Mouse (Mus musculus) myocyte (in vitro differentiated cells): Measurements from ENCODE around the gene Izumo2.

Experiments
- CEBPB ChIP-seq: IDR thresholded peaks from 2 replicates; pipeline ENCODE4 v1.6.1; 2011; ENCODE audit warnings: mild to moderate bottlenecking, moderate library complexity; ENCODE audit not compliant: poor library complexity, insufficient read depth, severe bottlenecking
- MAX ChIP-seq: IDR thresholded peaks from one replicate; pipeline ENCODE4 v1.6.1; 2011; ENCODE audit warnings: low read depth, mild to moderate bottlenecking, control low read depth
- MYOD1 ChIP-seq, 3 experiments: IDR thresholded peaks; one replicate each; pipeline ENCODE4 v1.6.1; 2011; ENCODE audit warnings: control low read depth in 2 of 3, low read depth in 2 of 3, mild to moderate bottlenecking in 2 of 3, moderate library complexity in 1 of 3; ENCODE audit not compliant: insufficient read length in 2 of 3, control insufficient read depth in 1 of 3
- POLR2A ChIP-seq: IDR thresholded peaks from one replicate; pipeline ENCODE4 v1.6.1; 2011; ENCODE audit warnings: low read depth, mild to moderate bottlenecking, control low read depth, moderate library complexity; ENCODE audit not compliant: insufficient read length
- REST ChIP-seq: IDR thresholded peaks from one replicate; pipeline ENCODE4 v1.6.1; 2011; ENCODE audit warnings: mild to moderate bottlenecking, control low read depth, moderate library complexity; ENCODE audit not compliant: insufficient read depth, insufficient read length

DNA sequence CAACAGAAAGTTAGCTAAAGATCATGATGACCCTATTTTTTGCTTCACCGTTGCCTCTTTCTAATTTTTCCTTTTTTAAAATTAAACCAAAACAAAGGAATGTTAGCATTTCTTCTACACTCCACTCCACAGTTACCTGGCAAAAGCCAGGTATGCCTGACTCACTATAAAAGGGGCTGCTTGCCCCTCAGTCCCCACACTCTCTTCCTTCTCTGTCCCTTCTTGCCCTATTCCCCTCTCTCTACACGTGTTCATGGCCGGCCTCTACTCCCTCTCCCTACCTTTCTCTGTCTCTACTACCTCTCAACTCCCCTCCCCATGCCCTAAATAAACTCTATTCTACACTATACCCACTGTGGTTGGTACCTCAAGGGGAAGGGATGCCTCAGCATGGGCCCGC is 38.6 kb downstream of the Izumo2 start:
- TF ChIP-seq MAX (no peak), POLR2A (no peak), CEBPB (no peak), REST (no peak), MYOD1 (IDR thresholded peaks at IDR 0.05; ENCODE audit: control insufficient read depth in 1 of 3, insufficient read length in 2 of 3, low read depth in 2 of 3) (no peak)
